Mouse (Mus musculus) left cerebral cortex, adult 18-20 months (tissue): ENCODE data around the gene Wbp4. TPM values are rescaled to one million over a fixed set of nuclear protein-coding genes. Genes with fewer than 3 reads are reported as not detected.
"Not testable (repeated sequence)": the region's sequence is repeated elsewhere in the genome, so short reads cannot be mapped to it uniquely, and the experiment has no call there.

ENCODE experiments used
- DNase-seq, 2 experiments: peaks; one replicate each; pipeline ENCODE4 v3.0.0; 2021 to 2022; ENCODE audit warnings: low spot score in 2 of 2, mixed read lengths in 1 of 2
- long read RNA-seq, 2 experiments: library from polyadenylated mRNA; stranded (forward); transcript quantifications; one replicate each; pipeline ENCODE4 v2.0.0; 2021
- total RNA-seq, 2 experiments: library from RNA; stranded (reverse); gene quantifications; 2 replicates each; pipeline ENCODE4 v1.2.3; 2021

Wbp4 gene
- total RNA-seq, result 10 to 100 TPM; 49.9 to 52.8 TPM
- long read RNA-seq, experiment 1, transcript Wbp4-201 (10 exons, 3,704 nt), result major isoform, 103 of 117 reads
- long read RNA-seq, experiment 1, partial matches to known transcripts, result 8 of 117 reads
- long read RNA-seq, experiment 1, other reads (novel, unspliced or antisense), result 6 of 117 reads
- long read RNA-seq, experiment 2, transcript Wbp4-201 (10 exons, 3,704 nt), result major isoform, 71 of 78 reads
- long read RNA-seq, experiment 2, partial matches to known transcripts, result 2 of 78 reads
- long read RNA-seq, experiment 2, other reads (novel, unspliced or antisense), result 4 of 78 reads

DNA sequence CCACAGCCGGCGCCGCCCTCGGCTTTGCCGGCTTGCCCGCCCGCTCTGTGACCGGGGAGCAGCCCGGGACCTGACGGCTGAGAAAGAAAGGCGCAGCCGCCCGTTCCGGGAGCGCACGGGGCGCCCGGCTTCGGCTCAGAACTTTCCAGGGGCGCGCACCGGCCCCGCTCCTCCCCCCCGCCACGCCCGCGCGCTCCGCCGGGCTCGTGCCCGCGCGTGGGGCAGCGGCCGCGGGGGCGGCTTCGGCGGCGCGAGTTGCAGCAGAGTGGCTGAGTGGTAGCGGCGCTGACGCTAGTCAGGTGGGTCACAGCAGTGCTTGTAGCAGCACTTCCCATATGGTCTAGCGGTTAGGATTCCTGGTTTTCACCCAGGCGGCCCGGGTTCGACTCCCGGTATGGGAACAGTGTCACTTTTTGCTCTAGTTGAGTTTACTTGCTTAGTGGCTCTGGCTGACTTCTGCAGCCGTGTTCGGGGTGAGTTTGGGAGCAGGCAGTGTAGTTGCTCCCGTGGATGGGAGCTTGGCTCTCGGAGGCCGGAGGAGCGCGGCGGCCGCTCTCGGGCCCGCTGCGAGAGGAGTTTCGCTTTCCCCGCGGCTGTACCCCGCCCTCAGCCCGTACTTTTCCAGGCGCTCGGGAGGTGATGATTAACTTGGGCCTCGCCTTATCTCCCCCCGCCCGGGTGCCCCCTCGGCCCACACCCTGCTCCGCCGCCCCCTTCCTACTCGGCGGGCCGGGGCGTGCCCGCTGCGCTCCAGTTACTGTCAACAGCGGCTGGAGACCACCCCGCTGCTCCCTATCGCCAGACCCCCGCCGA is at the start of gene Wbp4:
Wbp4 (minus strand) TSS at position 182 of the 813 bp plus-strand sequence.
- peak; percentile 94 to 98 for DNase-seq

DNA sequence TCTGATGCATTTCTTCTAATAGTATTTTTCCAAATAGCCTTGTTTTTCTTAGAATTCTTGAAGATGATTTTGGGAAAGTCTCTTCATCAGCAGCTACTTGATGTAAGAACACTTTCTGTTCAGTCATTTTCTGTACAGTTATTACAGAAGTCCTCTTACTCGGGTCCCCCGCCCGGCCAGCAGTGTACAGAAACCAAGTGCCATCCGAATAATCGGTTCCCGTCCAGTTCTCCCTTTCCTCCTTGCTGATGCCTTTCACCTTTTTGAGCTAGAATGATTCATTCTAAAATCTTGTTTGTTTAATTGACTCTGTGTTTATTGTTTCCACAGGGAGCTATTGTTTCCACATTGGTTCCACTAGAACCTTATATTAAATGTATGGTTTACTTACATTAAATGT is 49.4 kb upstream of the Wbp4 start:
- DNase-seq, result no peak

DNA sequence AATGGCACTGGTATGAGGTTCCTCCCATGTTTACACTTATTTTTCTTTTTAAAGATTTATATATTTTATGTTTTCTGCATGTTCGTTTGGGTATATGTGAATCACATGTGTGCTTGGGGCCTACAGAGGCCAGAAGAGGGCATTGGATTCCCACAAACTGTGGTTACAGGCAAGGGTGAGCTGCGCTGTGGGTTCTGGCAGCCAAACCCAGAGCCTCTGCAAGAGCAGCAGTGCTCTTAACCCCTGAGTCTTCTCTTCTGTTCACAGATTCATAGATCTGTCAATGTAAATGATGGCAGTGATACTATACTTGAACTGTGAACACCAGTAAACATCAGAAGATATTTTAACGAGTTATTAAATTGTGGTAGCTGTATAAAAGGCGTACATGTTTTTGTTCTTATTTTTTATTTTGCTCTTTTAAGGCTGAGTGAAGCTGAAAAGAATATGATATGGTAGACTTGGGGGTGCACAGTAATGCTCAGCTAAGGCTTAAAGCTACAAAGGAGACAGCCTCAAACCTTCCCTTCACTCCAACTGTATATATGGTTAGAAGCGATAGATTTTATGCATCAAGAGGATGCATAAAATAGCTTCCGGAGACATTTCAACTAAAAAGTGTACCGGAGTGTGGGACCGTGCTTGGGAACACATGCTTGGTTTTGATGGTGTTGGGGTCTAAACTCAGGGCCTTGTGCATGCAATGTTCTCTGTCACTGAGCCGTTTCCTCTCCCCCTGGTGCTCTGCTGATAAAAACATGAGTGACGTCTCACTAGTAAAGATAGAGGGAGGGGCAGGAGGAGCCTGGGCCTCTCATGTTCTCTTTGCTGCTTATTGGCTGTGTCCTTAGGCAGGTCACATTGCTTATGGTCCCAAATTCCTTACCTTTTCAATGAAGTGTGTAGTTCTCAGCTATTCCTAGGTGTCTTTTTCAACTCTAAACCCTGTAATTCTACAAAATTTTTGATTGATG is 48.5 kb upstream of the Wbp4 start:
- no peak for DNase-seq

DNA sequence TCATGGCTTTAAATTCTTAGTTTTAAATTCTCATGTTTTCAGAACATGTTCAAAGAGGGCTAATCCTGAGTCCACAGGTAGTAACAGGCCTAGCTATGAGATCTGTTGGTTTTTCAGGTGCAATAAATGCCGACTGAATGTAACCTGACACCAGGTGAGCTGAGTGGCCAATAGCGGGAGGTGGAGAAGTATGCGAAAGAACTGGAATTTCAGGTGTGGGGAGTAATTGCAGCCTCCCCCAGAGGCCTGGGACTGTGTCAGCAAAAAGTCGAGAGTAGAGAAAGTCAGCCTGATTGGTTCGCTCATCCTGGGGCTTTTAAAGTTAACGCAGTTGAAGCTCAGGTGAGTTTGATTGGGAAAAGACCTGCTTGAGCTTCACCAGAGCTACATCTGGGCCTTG is 46.4 kb upstream of the Wbp4 start:
- DNase-seq, result no peak

DNA sequence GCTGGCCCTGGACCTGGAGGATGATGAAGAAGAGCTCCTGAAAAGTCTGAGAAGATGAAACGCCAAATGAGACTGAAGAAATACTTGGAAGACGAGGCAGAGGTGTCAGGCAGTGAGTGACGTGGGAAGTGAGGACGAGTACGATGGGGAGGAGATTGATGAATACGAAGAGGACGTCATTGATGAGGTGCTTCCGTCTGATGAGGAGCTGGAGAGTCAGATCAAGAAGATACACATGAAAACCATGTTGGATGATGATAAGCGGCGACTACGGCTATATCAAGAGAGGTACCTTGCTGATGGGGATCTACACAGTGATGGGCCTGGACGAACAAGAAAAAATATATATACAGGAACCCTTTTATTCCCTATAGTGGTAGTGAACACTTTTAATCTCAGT is 44.8 kb upstream of the Wbp4 start:
- DNase-seq, result not testable (repeated sequence)

DNA sequence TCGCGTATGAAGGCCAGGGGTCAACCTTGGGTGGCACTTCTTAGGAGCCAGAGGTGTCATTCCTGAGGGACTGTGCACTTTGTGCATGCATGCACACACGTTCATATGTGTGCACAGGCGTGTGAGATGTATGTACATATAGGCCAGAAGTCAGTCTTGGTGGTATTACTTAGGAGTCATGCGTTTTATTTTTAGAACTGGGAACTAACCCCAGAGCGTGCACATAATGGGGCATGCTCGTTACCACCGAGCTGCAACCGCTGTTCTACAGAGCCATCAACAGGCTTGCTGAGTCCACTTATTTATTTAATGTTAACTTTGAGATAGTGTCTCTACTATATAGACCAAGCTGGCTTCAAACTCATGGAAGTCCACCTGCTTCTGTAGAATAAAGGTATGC is 41.1 kb upstream of the Wbp4 start:
- DNase-seq, result no peak

DNA sequence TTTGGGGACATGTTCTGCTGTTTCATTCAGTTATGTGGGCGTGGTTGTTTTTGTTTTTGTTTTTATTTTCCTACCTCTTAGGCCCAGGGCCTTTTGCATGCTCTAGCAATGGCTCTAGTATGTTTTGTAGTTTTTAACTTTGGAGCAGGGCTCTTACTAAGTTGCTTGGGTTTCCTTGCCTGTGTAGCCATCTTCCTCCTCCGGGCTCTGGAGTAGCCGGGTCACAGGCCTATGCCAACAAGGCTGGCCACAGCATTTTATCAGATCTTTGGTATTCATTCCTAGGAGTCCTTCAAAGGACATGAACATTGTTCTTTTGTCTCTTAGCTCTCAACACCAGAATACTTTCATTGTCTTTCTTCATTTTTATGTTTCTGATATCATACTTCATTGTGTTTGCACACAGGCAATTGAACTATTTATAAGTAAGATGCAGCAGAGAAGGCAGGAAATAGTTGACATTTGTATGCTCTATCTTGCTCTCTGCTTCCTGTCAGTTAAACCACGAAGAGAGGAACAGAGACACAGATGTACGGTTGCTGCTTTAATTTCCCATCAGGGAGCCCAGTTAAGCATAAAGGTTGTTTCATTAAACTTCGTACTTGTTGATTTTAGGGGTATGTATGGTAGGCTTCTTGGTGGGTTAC is 40.3 kb upstream of the Wbp4 start:
- DNase-seq, result no peak

DNA sequence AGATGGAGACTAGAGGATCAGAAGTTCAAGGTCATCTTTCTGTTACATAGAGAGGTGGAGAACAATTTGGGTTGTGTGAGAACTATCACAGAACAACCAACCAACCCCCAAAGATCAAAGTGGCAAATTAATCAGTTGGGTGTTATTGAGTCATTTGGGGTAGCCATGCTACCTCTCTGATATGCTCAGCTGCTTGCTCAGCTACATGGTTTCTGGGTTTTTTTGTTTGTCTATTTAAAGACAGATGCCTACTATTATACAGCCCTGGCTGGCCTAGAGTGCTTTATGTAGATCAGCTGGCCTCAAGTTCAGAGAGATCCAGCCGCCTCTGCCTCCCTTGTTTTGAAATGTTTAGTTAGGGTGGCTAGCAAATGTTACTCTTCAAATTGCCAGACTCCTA is 39.7 kb upstream of the Wbp4 start:
- DNase-seq, result no peak

DNA sequence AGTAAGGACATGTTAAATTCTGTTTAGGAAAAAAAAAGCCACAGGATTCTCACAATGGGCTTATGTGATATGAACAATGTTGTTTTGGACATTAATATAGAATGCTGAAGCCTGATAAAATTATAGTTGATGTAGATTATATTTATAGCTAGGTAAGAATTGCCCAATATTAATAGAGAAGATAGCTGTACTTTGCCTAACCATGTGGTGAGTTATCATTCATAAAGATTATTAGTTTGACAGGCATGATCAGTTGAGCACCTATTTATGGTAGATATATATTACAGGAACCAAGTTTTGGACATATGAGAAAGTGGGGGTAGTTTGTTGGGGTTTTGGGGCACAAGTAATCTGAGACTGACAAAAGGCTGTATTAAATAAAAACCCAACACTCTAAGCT is 39.3 kb upstream of the Wbp4 start:
- no peak for DNase-seq

DNA sequence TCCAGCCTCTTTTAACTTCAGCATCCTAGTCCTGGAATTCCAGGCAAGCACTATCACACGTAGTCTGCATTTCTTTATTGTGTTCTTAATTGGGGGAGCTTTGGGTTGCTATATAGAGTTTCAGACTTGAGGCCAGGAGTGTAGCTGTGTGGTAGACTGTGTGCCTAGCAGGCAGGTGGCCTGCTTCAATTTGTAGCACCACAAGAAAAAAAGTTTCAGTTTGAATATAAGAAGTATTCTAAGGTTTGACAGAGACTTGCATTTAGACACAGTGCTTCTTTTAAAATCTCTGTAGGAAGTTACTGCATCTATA is 38.3 kb upstream of the Wbp4 start:
- no peak for DNase-seq

DNA sequence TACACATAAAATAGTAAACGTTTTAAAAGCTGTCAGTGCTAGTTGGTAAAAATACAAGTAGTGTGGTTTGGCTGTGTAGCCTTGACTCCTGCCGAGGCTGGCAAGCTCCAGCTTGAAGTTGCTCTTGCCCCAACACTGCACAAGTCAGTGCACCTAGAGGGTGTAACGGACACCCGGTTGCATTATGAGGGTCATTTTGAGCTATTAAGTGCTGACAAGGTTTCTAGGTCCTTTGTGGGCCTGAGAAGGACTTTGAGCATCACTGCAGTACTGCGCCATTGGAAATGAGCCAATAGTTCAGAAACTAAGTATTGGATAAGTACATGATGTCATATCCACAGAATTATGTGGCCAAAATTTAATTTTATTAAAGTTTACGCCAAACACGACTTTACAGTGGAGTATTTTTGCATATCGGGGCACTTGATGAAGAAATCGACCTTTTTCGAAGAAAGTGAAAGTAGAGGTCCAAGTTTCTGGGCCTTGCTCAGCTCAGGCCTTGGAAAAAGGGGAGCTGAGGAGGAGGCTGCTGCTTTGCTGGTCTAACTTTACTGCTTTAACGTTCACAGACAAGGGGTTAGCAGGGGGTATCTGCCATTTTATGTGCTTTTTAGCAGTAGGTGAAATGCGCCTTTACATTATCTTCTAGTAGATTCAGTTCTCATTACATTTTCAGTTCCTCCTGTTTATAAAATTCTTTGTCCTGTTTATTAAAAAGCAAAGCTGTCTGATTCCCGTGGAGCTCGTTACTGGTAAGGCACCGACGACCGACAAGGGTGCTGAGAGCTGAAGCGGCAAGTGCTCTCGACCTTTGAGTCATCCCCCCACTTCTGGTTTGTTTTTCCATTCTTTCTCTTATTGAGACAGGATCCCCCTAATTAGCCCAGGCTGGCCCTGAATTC is 37.7 kb upstream of the Wbp4 start:
- DNase-seq, result no peak

DNA sequence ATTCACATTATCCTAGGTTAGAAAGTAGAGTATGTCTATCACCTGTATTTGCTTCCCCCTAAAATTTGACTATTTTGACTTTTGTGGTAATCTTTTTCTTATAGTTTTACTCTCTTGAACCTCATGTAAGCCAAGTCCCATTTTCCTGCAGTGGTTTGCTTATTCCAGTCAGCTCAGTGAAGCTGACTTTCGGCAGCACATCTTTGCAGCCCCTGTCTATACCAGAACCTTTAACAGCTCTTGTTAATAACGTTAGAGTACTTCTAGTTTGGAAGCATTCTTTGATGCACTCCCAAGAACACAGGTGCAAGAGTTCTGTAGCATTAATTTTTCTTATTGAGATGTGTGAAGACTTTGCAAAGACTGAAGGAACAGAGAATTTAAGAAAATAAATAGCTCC is 36.8 kb upstream of the Wbp4 start:
- DNase-seq, result no peak

DNA sequence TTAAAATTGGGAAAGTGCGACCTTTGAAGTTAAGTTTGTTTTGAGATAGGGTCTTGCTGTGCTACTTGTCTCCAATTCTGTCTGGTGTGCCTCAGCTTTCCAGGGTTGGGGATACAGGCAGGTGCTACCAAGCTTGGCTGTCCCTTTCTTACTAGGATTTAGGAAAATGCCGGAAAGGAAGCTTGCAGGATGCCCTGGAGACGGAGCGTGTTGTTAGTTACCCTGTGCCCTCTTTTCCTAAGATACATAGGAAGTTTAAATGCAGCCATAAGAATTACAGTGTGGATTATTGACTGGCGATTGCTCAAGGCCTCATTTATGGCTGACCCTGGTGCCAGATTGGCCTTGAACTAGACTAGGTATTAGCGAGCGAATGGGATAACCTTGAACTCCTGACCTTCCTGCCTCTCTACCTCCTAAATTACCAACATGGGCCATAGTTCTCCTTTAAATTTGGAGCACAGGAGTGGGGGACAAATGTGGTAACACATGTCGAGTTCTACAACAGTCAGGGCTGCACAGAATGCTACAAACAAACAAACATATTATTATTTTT is 35.9 kb upstream of the Wbp4 start:
- DNase-seq, result no peak

DNA sequence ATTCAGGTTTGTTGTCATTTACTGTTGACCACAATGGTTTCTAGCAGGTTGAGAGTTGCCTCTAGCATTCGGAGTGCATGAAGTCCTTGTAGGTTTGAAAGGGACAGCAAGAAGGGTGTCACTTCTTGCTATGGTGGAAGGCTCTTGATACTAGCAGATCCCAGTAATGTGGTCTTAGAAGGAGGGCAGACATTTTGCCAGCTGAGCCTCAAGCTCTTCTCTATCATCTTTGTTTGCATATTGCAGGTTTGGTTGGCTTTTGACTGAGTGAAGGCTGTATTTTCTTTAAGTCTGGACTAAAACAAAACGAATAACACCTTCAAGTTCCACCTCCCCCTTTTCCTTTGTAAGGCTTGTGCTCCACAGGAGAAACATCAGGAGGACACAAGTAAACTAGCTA is 35.4 kb upstream of the Wbp4 start:
- DNase-seq, result no peak

DNA sequence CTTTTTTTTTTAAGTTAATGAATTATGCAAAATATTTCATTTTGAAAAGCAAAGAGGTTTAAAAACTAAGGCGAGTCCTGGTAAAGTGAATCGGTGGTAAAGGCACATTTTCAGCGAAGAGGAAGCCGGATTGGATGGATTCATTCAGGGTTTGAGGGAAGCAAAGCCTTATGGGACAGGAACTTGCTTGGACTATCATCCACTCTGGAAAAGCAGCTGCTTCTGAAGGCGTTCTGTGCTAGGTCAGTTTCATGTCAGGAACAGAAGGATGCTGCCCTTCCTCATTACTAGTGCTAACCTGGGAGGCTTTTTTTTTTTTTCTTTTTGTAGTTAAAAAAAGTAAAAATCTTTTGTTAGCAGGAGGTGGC is 34.9 kb upstream of the Wbp4 start:
- DNase-seq, result no peak

DNA sequence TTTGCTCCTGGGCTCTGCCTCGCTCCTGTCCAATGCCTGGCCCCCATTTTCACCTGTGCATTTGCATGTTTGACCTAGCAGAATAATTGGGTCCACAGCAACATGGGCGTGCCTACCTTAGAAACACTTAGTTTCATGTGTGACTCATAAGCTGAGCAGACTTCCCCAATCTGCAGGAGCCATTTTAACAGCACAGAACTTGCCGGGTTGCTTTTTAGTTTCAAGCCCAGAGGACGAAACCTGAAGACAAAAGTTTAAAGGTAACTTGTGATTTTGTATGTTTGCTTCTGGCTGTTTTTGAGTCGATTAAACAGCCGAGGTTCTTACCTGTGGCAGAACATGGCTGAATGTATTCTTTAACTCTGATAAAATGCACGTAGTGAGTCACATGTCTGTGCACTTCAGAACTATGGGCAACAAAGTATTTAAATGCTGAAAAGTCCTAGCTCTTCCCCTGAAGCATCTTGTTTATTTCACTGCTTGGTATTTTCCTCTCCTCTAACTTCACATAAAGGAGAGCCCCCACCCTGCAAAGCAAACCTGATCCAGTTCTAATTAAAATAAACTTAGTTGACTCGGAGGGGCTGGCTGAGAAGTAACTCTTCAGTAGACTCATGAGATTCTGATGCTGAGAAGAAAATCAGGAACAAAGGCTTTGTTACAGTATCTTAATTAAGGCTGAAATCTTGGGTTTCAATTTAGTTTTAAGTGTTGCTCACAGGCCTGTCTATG is 34.4 kb upstream of the Wbp4 start:
- DNase-seq, result no peak

DNA sequence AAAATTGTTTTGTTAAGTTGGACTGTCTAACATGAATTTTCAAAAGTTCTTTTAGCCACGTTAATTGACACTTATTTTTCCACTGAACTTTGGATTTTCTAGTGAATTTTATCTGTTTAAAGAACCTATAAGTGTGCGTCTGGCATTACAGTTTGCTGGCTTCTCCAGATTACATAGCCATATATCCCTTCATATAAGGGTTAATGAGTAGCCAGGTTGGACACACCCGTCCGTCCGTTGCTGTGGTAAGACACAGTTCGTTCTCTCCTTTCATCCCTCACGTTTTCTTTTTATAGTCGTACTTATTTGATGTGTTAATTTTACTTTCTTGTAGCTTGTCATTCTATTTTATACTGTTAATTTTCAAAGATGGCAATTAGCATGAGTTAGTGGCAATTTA is 33.8 kb upstream of the Wbp4 start:
- DNase-seq, result no peak

DNA sequence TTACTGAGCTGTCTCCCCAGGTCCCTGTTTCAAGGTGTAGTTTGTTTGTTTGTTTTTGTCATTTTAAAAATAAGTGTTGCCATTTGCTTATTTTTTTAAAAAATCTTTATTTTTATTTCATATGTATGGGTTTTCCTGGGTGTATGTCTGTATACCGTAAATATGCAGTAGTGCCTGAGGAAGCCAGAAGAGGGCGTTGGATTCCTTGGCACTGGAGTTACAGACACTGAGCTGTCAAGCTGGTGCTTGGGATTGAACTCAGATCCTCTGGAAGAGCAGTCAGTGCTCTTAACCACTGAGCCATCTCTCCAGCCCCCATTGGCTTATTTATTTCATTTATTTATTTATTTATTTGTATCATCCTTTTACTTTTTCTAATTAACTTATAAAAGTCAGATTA is 32.6 kb upstream of the Wbp4 start:
- DNase-seq, result no peak

DNA sequence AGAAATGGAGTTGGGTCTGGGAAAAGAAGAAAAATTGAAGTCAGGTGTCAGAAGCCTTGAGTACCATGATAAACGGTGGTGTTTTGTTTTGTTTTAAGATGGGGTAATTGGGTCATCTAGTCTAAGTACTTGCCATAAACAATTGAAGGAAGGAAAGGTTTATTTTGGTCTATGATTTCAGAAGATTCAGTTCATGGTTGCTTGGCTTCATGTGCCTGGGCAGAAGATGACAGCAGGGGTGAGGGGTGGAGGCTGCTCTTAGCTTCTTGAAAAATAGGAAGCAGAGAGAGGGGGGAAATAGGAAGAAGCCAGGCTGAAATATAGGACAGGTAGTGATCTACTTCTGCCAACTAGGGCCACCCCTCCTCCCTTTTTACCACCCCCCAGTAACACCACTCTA is 30.2 kb upstream of the Wbp4 start:
- DNase-seq, result no peak
